Mouse (Mus musculus) cerebellum, adult 2 months (tissue): ENCODE measurements around the gene Fbxl17. TPM values are rescaled to one million over a fixed set of nuclear protein-coding genes. Genes with fewer than 3 reads are reported as not detected.

Source experiments
- DNase-seq, 2 experiments: peaks; one replicate each; pipeline ENCODE4 v3.0.0; 2021
- H3K27ac ChIP-seq: fragments of 200-500 bp; 2 replicates; pipeline ENCODE4 v1.5.1; 2012; ENCODE audit warnings: low read length, control low read depth, inconsistent platforms; ENCODE audit not compliant: insufficient read depth
- H3K27me3 ChIP-seq: fragments of 200-500 bp; 2 replicates; pipeline ENCODE4 v1.6.1; 2012; ENCODE audit warnings: inconsistent platforms, mild to moderate bottlenecking, low read length, moderate library complexity; ENCODE audit not compliant: control insufficient read depth, insufficient read depth
- H3K4me1 ChIP-seq: fragments of 200-500 bp; 2 replicates; pipeline ENCODE4 v1.6.1; 2011; ENCODE audit warnings: low read length; ENCODE audit not compliant: control insufficient read depth, insufficient read depth
- H3K4me3 ChIP-seq: fragments of 200-500 bp; replicated peaks from 2 replicates; pipeline ENCODE3; 2011; ENCODE audit warnings: mild to moderate bottlenecking, low read depth, low read length, control low read depth; ENCODE audit not compliant: insufficient read depth
- CTCF ChIP-seq: fragments of 200-500 bp; IDR thresholded peaks from 2 replicates; pipeline ENCODE4 v1.5.1; 2011; ENCODE audit warnings: low read depth, mild to moderate bottlenecking, control low read depth, low read length, moderate library complexity, borderline replicate concordance; ENCODE audit not compliant: insufficient read depth
- POLR2A ChIP-seq: fragments of 200-500 bp; IDR thresholded peaks from 2 replicates; pipeline ENCODE4 v1.6.1; 2011; ENCODE audit warnings: low read length, control low read depth, borderline replicate concordance; ENCODE audit not compliant: insufficient read depth
- WGBS: fragments of 180-500 bp; shearing (Covaris S2); methylation state at CpG from one replicate; pipeline ENCODE4 v1.1.7; 2018; 5-methylcytosine and 5-hydroxymethylcytosine counted together
- polyA plus RNA-seq: library from polyadenylated mRNA; depleted of rRNA; stranded (reverse); fragments of >200 nt; gene quantifications from 2 replicates; pipeline ENCODE4 v1.2.3, GENCODE M21; 2012; rRNA removed

Fbxl17 gene
- 19.4 and 21.5 TPM in 2 replicates for polyA plus RNA-seq

DNA sequence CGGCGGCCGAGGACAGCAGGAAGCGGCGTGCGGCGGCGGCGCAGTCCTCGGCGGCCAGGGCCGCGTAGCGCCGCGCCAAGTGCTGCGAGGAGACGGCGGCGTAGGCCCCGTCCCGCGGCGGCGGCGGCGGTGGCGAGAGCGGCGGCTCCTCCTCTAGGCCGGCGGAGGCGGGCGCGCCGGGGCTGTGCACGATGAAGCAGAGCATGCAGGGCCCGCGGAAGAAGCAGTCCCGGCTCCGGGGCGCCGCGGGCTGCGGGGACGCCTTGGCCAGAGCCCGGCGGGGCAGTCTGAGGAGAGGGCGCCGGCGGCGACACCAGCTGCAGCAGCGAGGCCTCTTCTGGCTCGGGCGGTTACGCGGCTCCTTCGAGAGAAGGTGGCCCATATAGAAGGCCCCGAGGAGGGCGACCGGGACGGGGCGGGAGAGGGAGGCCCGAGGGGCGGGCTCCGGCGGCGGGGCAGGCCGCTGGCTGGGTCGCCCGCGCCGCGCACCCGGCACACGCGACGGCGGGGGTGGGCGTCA is at the start of gene Fbxl17:
Fbxl17 (minus strand) TSS at position 382 of the 520 bp plus-strand sequence.
- peak within 1 kb of the TSS; percentile 83 for H3K4me3 ChIP-seq
- no peak for TF ChIP-seq CTCF
- 0 out of 2 replicates have a peak, but pooled peaks have one; percentile 20 for TF ChIP-seq POLR2A
- peak; percentile 76 to 85 for DNase-seq
- under 1% methylated on average over 80 of the region's 80 CpGs for WGBS
- peak within 1 kb of the TSS; percentile 87 for H3K27ac ChIP-seq
- H3K4me1 ChIP-seq: peaks cover 8% of the 10 kb centered on the region; the same call in 1 of the 2 replicates
- H3K27me3 ChIP-seq: no peaks in the 10 kb centered on the region

DNA sequence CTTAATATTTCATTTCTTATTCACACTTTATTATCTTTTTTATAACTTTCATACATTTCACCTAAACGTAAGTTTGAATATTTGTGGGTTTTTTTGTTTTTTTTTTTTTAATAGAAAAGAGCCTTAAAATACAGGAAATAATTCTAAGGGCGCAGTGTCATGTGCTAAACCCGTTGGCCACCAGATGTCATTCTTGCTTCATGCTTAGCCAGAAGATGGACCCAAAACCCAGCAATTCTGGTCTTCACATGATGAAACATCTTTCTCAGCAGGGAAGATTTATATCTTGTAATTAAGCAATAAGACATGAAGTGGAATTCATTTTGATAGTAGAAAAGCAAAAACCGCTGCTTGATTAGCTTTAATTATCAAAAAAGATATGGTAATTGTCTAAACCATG is 47.6 kb upstream of the Fbxl17 start:
- DNase-seq: peak in 1 of 2 experiments; percentile 6
- WGBS: 80% methylated on average over 4 of the region's 4 CpGs
- Histone ChIP-seq H3K27ac (no peak overlapping the region), H3K4me1 (no peaks in the 10 kb centered on the region), H3K4me3 (no peak overlapping the region), H3K27me3 (no peaks in the 10 kb centered on the region)
- TF ChIP-seq CTCF (peak; percentile 50), POLR2A (no peak)

DNA sequence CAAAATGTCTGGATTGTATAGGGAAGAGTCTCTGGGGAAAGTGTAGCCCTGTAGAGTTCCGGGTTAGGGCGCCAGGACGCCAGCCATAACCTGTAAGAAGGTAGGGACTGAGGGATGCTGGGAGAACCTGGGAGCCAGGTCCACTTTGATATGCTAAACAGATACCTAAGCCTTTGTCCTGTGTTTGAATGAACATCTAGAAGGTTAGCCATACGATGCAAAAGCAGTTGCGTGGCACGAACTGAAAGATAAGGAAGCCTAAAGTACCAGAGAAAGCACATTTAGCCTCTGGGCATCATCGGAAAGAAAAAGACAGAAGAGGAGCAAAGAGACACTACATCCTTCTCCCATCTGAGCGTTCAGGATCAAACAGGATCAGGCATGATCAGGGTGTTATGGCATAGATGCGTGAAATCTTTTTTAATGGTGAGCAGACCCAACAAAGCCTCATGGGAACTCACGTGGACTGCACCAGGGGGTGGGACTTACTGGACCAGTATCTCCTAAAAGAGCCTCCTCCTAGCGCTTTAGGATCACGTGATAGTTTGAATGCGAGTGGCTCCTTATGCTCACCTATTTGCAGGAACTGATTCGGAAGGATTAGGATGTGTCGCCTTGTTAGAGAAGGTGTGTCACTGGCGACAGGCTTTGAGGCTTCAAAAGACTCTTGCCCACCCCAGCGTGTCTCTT is 34.9 kb upstream of the Fbxl17 start:
- Histone ChIP-seq H3K27ac (no peak overlapping the region), H3K4me3 (no peak overlapping the region), H3K4me1 (no peaks in the 10 kb centered on the region), H3K27me3 (no peaks in the 10 kb centered on the region)
- TF ChIP-seq CTCF: no peak
- TF ChIP-seq POLR2A: no peak
- 90% methylated on average over 17 of the region's 17 CpGs for WGBS
- DNase-seq: no peak

DNA sequence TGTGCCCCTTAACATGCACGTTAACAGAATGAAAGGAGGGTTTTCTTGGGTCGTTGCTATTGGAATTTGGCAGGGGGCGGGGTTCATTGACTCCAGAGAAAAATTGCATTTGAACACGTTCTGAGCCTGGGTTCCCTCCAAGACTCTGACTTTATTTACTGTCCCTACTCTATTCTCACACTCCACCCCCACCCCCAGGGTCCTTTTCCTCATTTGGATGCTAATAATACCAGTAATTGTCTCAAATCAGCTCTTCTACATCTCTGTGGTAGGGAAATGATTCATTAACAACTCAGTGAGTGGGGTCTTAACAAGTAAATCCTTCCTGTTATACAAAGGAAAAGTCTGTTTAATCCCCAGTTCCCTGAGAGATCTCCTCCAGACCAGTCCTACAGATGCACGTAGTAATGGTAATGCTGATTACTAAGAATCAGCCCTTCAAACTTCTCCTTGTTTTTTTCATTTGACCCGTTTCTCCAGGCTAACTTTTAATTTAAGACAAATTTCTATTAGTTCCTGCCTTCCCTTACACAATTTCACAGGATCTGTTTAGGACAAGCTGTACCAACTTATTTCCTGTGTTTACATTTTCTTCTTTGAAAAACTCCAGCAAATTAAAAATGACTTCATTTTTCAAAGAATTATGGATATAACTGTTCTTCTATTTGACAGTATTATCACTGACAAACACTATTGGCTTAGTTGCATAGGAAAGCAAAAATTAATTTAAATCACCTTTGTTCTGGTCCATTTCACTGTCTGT is 33.4 kb upstream of the Fbxl17 start:
- no peak for TF ChIP-seq CTCF
- TF ChIP-seq POLR2A: no peak
- DNase-seq: no peak
- Histone ChIP-seq H3K4me3 (no peak overlapping the region), H3K27me3 (no peaks in the 10 kb centered on the region), H3K27ac (no peak overlapping the region), H3K4me1 (no peaks in the 10 kb centered on the region)
- 34% methylated on average over 6 of the region's 6 CpGs for WGBS

DNA sequence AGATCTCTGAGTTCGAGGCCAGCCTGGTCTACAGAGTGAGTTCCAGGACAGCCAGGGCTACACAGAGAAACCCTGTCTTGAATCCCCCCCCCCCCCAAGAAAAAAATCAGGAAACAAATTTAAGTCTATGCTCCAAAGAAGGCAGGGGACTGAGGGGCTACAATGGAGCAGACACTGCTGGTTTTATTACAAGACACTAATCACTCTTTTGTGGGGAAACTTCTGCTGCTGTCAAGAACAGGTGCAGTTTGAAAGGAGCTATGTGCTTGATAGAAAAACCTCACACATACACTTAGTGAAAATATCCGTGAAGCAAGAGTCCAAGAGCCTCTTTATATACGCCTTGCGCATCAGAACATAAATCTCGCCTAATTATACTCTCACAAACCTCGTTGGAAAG is 29.7 kb upstream of the Fbxl17 start:
- DNase-seq: no peak
- Histone ChIP-seq H3K27me3 (no peaks in the 10 kb centered on the region), H3K27ac (no peak overlapping the region), H3K4me1 (no peaks in the 10 kb centered on the region), H3K4me3 (no peak overlapping the region)
- WGBS: 77% methylated on average over 6 of the region's 6 CpGs
- no peak for TF ChIP-seq CTCF
- no peak for TF ChIP-seq POLR2A

DNA sequence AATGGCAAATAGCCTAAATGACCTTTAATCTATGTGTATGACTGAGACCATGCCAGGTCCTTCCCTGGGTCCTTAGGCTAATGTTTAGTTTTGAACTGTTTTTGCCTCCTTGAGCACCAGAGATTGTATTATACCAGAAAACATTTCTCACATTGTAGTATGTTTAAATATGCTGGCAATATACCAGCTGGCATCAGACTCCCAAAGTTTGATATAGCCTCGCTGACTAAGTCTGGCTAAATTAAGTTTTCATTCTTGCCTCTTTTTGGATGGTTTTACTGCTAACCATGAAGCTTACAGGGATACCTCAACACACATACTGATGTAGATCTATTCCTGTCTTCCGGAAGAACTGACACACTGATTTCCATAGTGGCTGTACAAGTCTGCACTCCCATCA is 20.9 kb upstream of the Fbxl17 start:
- DNase-seq: no peak
- no peak for TF ChIP-seq POLR2A
- TF ChIP-seq CTCF: no peak
- Histone ChIP-seq H3K4me1 (no peaks in the 10 kb centered on the region), H3K4me3 (no peak overlapping the region), H3K27ac (no peak overlapping the region), H3K27me3 (no peaks in the 10 kb centered on the region)
- 37% methylated on average over 2 of the region's 2 CpGs for WGBS

DNA sequence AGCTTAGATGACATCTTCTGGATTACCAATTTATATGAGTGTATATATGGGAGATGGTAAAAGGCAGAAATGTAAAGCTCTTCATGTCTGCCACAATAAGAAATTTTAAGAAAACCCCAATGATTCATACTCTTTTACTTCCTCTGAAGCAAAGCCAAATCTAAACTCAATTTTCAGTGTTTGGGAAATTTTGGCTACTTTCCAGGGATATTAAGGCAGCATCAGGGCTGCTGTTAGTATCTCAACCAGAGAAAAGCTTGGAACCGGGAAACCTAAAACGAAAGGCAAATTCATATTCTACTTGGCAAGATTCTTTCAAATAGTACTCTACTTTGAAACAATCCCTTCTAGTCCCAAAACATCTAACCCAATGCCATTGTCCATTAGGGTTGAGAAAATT is 10.6 kb upstream of the Fbxl17 start:
- WGBS: 88% methylated on average over 2 of the region's 2 CpGs
- Histone ChIP-seq H3K4me3 (no peak overlapping the region), H3K4me1 (no peaks in the 10 kb centered on the region), H3K27ac (no peak overlapping the region), H3K27me3 (no peaks in the 10 kb centered on the region)
- TF ChIP-seq POLR2A: no peak
- no peak for DNase-seq
